Mouse (Mus musculus) midbrain, embryonic 11.5 days (tissue): Measurements from ENCODE around the gene Klrb1c. TPM values are rescaled to one million over a fixed set of nuclear protein-coding genes. Genes with fewer than 3 reads are reported as not detected.
"Not testable (repeated sequence)": the region's sequence is repeated elsewhere in the genome, so short reads cannot be mapped to it uniquely, and the experiment has no call there.

Source experiments
- ATAC-seq: fragments of 200-750 bp; cut with Nextera tagmentation; 2 replicates; pipeline ENCODE4 v1.8.0; 2017; ENCODE audit warnings: moderate TSS enrichment, moderate library complexity; ENCODE audit not compliant: low FRiP score
- DNase-seq: peaks from one replicate; pipeline ENCODE4 v3.0.0; 2015; ENCODE audit warnings: low spot score; ENCODE audit errors: missing footprints
- H3K27ac ChIP-seq: fragments of 300-500 bp; sonication (generic); 2 replicates; pipeline ENCODE4 v1.5.1; 2014; ENCODE audit warnings: low read depth, low read length
- H3K27me3 ChIP-seq: fragments of 300-500 bp; sonication (generic); 2 replicates; pipeline ENCODE4 v1.6.1; 2014; ENCODE audit warnings: mild to moderate bottlenecking, low read length, moderate library complexity, mixed read lengths; ENCODE audit not compliant: control insufficient read depth, insufficient read depth
- H3K36me3 ChIP-seq: fragments of 300-500 bp; sonication (generic); 2 replicates; pipeline ENCODE4 v1.6.1; 2014; ENCODE audit warnings: mild to moderate bottlenecking, low read length, moderate library complexity, mixed read lengths; ENCODE audit not compliant: control insufficient read depth, insufficient read depth
- H3K4me1 ChIP-seq: fragments of 300-500 bp; sonication (generic); 2 replicates; pipeline ENCODE4 v1.6.1; 2014; ENCODE audit warnings: low read length; ENCODE audit not compliant: control insufficient read depth, insufficient read depth
- H3K4me2 ChIP-seq: fragments of 300-500 bp; sonication (generic); 2 replicates; pipeline ENCODE4 v1.6.1; 2014; ENCODE audit warnings: mild to moderate bottlenecking, moderate library complexity
- H3K4me3 ChIP-seq: fragments of 300-500 bp; sonication (generic); 2 replicates; pipeline ENCODE4 v1.5.1; 2014; ENCODE audit warnings: low read depth, low read length
- H3K9ac ChIP-seq: fragments of 300-500 bp; sonication (generic); 2 replicates; pipeline ENCODE4 v1.6.1; 2014; ENCODE audit warnings: low read length
- H3K9me3 ChIP-seq: fragments of 300-500 bp; sonication (generic); 2 replicates; pipeline ENCODE4 v1.6.1; 2016; ENCODE audit warnings: low read length; ENCODE audit not compliant: control insufficient read depth
- WGBS: fragments of 180-500 bp; shearing (Covaris S2); extraction: QIAGEN DNeasy Blood & Tissue Kit; methylation state at CpG from one replicate; pipeline ENCODE4 v1.1.7; 2014; 5-methylcytosine and 5-hydroxymethylcytosine counted together
- polyA plus RNA-seq: library from polyadenylated mRNA; unstranded; fragments of >200 nt; fragmentation: Nextera tagmentation; extraction: Ambion mirVana; gene quantifications from 2 replicates; pipeline ENCODE4 v1.2.1, GENCODE M21; 2014

The Klrb1c gene
- polyA plus RNA-seq, 1 experiment from 2014 or later, result not detected

DNA sequence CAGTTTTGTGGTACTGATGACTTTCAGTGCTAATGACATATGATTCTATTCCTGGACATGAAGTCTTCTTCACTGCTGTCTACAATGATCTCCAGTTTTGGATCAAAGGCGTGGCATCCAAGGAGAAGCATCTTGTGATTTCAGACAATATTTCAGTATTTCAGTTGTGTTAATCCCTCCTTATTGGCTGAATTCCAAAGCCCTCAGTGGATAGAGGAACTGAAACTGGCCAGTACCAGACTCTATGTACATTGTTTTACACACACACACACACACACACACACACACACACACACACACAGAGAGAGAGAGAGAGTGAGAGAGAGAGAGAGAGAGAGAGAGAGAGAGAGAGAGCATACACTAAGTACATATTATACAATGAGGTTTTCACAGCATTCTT is 2.6 kb downstream of the Klrb1c start:
- not testable (repeated sequence) for H3K27me3 ChIP-seq, H3K27ac ChIP-seq, ATAC-seq, H3K36me3 ChIP-seq, H3K4me2 ChIP-seq, H3K9ac ChIP-seq, H3K9me3 ChIP-seq, H3K4me1 ChIP-seq, H3K4me3 ChIP-seq, DNase-seq
- 82% methylated on average over 1 of the region's 1 CpGs for WGBS

DNA sequence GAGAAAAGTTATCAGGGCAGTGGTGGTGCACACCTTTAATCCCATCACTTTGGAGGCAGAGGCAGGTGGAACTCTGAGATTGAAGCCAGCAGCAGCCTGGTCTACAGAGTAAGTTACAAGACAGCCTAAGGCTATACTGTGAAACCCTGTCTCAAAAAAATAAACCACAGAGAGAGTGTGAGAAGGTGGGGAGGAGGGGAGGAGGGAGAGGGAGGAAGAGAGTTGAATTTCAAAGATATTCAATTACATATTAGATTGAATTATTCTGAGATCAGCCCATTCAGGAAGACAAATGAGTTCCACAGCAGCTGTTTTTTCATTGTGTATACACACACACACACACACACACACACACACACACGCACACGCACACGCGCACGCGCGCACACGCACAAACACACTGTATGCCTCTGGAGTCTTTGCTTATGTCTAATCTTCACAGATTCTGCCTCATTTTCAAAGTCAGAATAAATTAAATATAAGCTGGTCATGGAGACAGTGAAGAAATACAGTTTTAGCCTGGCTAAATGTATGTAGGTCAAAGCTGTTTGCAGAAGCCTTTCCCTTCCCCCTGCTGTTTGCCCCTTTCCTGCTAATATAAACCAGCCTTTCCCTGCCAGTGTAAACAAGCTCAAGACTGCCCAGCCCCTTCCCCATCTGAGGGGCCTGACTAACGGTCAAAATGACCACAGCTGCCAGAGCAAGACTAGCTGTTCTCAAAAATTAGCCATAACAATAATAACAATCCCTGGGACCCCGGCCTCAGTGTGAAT is 19.3 kb downstream of the Klrb1c start:
- Histone ChIP-seq H3K4me1 (no peaks in the 10 kb centered on the region), H3K27me3 (no peaks in the 10 kb centered on the region), H3K27ac (no peak overlapping the region), H3K9me3 (no peaks in the 10 kb centered on the region), H3K4me3 (no peak overlapping the region), H3K4me2 (no peak overlapping the region), H3K9ac (no peak overlapping the region), H3K36me3 (no peaks in the 10 kb centered on the region)
- ATAC-seq (no peak), DNase-seq (peak; percentile 83)
- 79% methylated on average over 10 of the region's 10 CpGs for whole genome bisulfite sequencing

DNA sequence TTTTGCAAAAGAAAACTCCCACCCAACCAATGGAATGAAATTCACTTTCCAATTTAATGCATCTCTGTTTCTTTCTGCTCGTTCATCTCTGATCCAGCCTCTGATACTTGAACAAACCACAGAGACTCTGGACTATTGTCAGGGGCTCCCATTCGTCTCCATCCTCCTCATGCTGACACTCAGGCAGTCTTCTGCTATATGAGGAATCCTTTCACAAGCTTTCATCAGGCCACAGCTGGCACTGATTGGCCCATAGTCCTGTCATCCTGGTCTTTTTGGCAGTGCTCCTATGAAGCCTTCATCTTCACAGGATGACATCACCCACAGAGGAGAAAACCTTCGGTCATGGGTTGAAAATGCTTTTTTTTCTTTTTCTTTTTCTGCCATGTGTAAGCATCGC is 21.0 kb downstream of the Klrb1c start:
- ATAC-seq (no peak), DNase-seq (peak; percentile 33)
- Histone ChIP-seq H3K36me3 (no peaks in the 10 kb centered on the region), H3K27me3 (no peaks in the 10 kb centered on the region), H3K4me2 (no peak overlapping the region), H3K4me3 (no peak overlapping the region), H3K27ac (no peak overlapping the region), H3K9ac (no peak overlapping the region), H3K4me1 (no peaks in the 10 kb centered on the region), H3K9me3 (no peaks in the 10 kb centered on the region)
- WGBS, result 80% methylated on average over 4 of the region's 4 CpGs

DNA sequence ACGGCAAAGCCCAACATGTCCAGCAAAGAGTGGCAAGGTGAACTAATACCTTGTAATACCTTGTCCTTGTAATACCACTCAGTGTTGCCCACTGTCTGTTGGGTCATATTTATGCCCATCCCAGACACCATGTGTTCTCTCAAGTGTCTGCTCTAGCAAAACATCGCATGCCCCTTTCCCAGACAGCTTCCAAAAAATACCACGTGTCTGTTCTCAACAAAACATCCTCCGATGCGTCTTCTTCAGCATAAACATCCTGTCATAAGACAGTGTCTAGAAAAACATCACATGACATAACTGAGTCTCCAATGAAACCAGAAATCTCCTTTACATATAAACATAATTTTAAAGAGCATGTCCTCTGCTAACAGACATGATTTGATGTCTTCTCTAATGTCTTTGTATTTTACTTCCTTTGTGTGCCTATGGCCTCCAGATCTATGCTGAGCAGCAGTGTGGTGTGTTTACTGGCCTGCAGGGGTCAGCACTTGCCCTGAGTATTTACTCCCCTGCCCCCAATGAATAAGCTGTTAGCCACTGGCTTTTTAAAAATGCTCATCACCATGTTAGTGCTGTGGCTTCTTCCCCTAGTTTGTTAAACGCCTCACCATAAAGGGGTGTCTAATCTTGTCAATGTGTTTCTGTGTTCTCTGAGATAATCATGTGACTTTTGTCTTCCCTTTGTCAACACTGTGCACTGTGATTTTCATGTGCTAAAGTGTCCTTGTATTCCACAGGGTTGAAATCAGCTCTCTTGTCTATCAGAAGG is 22.3 kb downstream of the Klrb1c start:
- peak; percentile 51 for ATAC-seq
- not testable (repeated sequence) for H3K4me3 ChIP-seq, H3K27me3 ChIP-seq, H3K4me2 ChIP-seq, H3K4me1 ChIP-seq, H3K9me3 ChIP-seq, H3K36me3 ChIP-seq, H3K27ac ChIP-seq
- 72% methylated on average over 6 of the region's 6 CpGs for WGBS
- 0 out of 2 replicates have a peak overlapping the region, but pooled peaks have one; percentile 22 for H3K9ac ChIP-seq
- peak; percentile 89 for DNase-seq

DNA sequence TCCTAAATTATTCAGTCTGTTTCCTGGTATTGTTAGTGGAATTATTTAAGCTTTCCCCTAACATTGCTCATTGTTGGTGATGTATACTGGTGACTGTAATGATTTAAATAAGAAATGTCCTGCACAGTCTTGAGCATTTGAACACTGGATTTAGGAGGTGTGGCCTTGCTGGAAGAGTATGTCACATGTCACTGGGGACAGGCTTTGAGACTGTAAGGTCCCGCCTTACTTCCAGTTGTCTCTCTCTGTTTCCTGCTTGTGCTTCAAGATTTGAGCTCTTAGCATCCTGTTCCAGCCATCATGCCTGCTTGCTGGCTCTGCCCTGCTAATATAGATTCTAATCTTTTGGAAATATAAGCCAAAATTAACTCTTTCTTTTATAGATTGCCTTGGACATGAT is 23.8 kb downstream of the Klrb1c start:
- no peak overlapping the region for H3K4me2 ChIP-seq
- H3K4me3 ChIP-seq, result no peak overlapping the region
- DNase-seq, result no peak
- H3K27me3 ChIP-seq, result no peaks in the 10 kb centered on the region
- WGBS, result 83% methylated on average over 1 of the region's 1 CpGs
- no peaks in the 10 kb centered on the region for H3K4me1 ChIP-seq
- no peaks in the 10 kb centered on the region for H3K9me3 ChIP-seq
- H3K27ac ChIP-seq, result no peak overlapping the region
- H3K36me3 ChIP-seq, result no peaks in the 10 kb centered on the region
- H3K9ac ChIP-seq, result no peak overlapping the region
- ATAC-seq, result no peak

DNA sequence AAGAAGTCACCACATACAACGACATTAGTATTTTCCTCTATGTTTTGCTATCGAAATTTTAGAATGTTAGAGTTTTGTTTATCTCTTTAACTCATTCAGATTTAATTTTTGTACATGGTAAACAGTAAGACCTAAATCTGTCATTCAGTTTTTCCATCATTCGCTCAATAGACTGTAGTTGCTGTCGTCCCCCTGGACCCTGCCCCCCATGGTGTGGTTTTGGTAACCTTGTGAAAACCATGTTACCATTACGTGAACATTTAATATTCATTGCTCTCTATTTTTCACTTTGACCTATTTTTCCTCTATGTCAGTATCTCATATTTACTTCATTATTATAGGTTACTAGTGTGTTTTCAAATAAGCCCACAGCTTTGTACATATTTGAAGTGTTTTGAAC is 24.4 kb downstream of the Klrb1c start:
- H3K27me3 ChIP-seq, result no peaks in the 10 kb centered on the region
- DNase-seq (peak; percentile 81), ATAC-seq (no peak)
- H3K4me2 ChIP-seq, result peak overlapping the region; percentile 39
- H3K4me3 ChIP-seq, result peak overlapping the region; percentile 49
- WGBS, result 26% methylated on average over 5 of the region's 5 CpGs
- no peak overlapping the region for H3K27ac ChIP-seq
- H3K9ac ChIP-seq, result peak overlapping the region; percentile 30; the same call in 1 of the 2 replicates
- no peaks in the 10 kb centered on the region for H3K9me3 ChIP-seq
- no peaks in the 10 kb centered on the region for H3K4me1 ChIP-seq
- no peaks in the 10 kb centered on the region for H3K36me3 ChIP-seq

DNA sequence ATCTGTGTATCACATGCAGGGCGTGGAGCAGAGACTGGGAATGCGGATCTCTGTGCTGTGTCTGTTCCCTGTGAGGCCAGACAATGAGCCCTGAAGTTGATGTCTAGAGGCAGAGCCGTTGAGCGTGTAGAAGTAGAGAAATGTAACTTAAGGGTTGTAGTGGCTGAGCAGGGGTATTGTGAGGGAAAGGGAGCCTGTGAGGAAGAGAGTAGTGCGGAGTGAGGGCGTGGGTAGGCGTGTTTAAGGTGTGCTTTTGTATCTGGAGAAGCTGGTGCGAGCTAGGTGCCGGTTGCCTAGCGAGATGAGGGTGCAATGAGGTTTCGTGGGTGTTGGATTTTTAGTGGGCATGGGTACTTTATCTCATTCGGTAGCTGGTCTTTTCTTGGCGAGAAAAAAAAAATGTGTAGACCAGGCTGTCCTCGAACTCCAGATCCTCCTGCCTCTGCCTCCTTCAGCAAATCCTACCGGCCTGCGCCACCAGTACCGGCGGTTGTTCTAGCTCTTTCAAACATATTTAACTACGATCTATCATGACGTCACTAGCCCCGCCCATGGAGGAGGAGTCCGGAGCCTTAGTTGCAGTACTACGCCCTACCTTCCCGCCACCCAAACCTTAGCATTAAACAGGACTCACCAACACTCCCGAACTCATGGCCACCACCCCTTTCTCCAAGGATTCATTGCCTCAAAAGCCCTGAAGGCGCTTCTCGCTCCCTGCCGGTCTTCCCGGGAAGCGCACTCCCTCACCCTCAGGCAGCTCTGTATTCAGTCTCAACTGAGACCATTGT is 25.1 kb downstream of the Klrb1c start:
- DNase-seq (peak; percentile 100), ATAC-seq (peak; percentile 92)
- WGBS, result 2% methylated on average over 30 of the region's 30 CpGs
- no peaks in the 10 kb centered on the region for H3K9me3 ChIP-seq
- H3K27me3 ChIP-seq, result no peaks in the 10 kb centered on the region
- peak overlapping the region; percentile 58 for H3K4me2 ChIP-seq
- H3K27ac ChIP-seq, result peak overlapping the region; percentile 47; the same call in 1 of the 2 replicates
- peak overlapping the region; percentile 49 for H3K4me3 ChIP-seq
- no peaks in the 10 kb centered on the region for H3K36me3 ChIP-seq
- peak overlapping the region; percentile 59 for H3K9ac ChIP-seq
- H3K4me1 ChIP-seq, result no peaks in the 10 kb centered on the region

DNA sequence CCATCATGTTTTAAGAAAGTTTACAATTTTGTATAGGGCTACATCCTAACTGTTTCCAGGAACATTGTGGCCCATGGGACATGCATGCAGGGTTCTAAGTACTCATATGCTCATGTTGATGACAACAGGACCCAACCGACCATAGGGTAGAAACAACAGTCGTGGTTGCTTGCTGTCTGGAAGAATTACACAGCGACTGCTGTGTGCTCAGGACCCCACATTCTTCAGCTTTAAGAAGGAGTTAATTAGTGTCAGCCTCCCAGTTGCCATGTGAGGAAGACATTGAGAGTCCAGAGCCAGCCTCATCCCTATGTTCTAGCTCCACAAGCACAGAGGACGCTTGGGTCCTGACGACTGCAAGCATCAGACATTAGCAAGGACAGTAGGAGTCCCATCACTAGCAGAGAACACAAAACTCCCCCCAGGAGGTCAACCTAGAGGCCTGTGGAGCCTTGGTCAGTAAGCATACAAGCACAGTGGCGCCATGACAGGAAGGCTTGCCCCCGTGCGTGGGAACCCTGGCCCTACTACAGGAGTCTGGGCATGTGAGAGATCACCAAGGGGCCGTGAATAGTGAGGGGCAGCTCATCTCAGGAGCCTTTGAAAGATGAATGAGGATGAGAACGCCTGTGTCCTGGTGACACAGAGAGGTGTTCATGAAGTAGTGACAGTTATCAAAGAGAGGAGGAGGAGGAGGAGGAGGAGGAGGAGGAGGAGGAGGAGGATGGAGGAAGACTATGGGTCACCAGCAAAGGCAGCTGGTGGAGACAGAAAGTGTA is 25.9 kb downstream of the Klrb1c start:
- H3K9me3 ChIP-seq, H3K36me3 ChIP-seq, H3K9ac ChIP-seq, H3K27me3 ChIP-seq, H3K4me1 ChIP-seq, ATAC-seq, H3K27ac ChIP-seq: not testable (repeated sequence)
- DNase-seq, result peak; percentile 61
- Histone ChIP-seq H3K4me2 (peak overlapping the region; percentile 58; the same call in 1 of the 2 replicates), H3K4me3 (peak overlapping the region; percentile 49)
- 78% methylated on average over 9 of the region's 10 CpGs for WGBS
